Mouse (Mus musculus) cerebellum, postnatal 4 days (tissue): ENCODE results near the gene Ptprcap.

Source experiments
- DNase-seq, 2 experiments: peaks; one replicate each; pipeline ENCODE4 v3.0.0; 2022; ENCODE audit warnings: low spot score in 2 of 2, mixed read lengths in 1 of 2

The Ptprcap gene

GRCm38 (mm10) chr19:4147782-4148490 lies 5.5 kb upstream of the Ptprcap start:
- DNase-seq, result no peak

GRCm38 (mm10) chr19:4148491-4148806 lies 5.0 kb upstream of the Ptprcap start, which contains the start of gene Coro1b:
Coro1b (plus strand) TSS chr19:4148619.
- peak; percentile 97 to 98 for DNase-seq

- DNase-seq, result no peak
These were observed 4.6 kb upstream of the Ptprcap start for GRCm38 (mm10) chr19:4148819-4149218.

- DNase-seq, result no peak
These were observed 4.1 kb upstream of the Ptprcap start for GRCm38 (mm10) chr19:4149283-4149682.

GRCm38 (mm10) chr19:4149764-4150461 lies 3.5 kb upstream of the Ptprcap start:
- no peak for DNase-seq

- DNase-seq, result no peak
These were observed 2.6 kb upstream of the Ptprcap start for GRCm38 (mm10) chr19:4150567-4151487.

GRCm38 (mm10) chr19:4151488-4151860 lies 1.9 kb upstream of the Ptprcap start:
- DNase-seq, result no peak

- no peak for DNase-seq
These were observed 1.5 kb upstream of the Ptprcap start for GRCm38 (mm10) chr19:4151898-4152297.

- DNase-seq, result no peak
These were observed 766 bp upstream of the Ptprcap start for GRCm38 (mm10) chr19:4152445-4153231.

GRCm38 (mm10) chr19:4154437-4155222 lies 1.2 kb downstream of the Ptprcap start:
- no peak for DNase-seq

GRCm38 (mm10) chr19:4155223-4156072 lies 2.0 kb downstream of the Ptprcap start:
- no peak for DNase-seq

- DNase-seq, result no peak
These were observed 2.7 kb downstream of the Ptprcap start for GRCm38 (mm10) chr19:4156073-4156579.

GRCm38 (mm10) chr19:4156771-4157170 lies 3.4 kb downstream of the Ptprcap start:
- no peak for DNase-seq

- no peak for DNase-seq
These were observed 5.6 kb downstream of the Ptprcap start for GRCm38 (mm10) chr19:4159049-4159448.

- peak; percentile 94 to 97 for DNase-seq
These were observed 9.5 kb downstream of the Ptprcap start, which contains the start of gene Rps6kb2 for GRCm38 (mm10) chr19:4162646-4163542. Rps6kb2 (minus strand) TSS chr19:4163354.

GRCm38 (mm10) chr19:4163543-4163887 lies 10.1 kb downstream of the Ptprcap start:
- no peak for DNase-seq

- DNase-seq, result no peak
These were observed 10.7 kb downstream of the Ptprcap start for GRCm38 (mm10) chr19:4164100-4164499.

- no peak for DNase-seq
These were observed 11.3 kb downstream of the Ptprcap start for GRCm38 (mm10) chr19:4164721-4165120.
